Comparison of ENCODE assay signal across 8 mouse cellular contexts in genomic region chr3:122985183-122985944, GRCm38 (mm10). TPM values are rescaled to one million over a fixed set of nuclear protein-coding genes. Genes with fewer than 3 reads are reported as not detected.
DNase-seq lines count a peak whose midpoint lies in the region; ATAC-seq and TF ChIP-seq lines count a peak whose summit lies in the region.

No protein-coding gene starts in this region.

- DNase-seq in heart, postnatal 25 days (ENCODE audit: low spot score) = no peak
- DNase-seq in ES-E14 (ENCODE audit: low read depth, low spot score) = no peak
- no peak for DNase-seq in forebrain, embryonic 11.5 days (ENCODE audit: low spot score)
- peak in 1 of 3 experiments; percentile 9 for DNase-seq in liver, embryonic 14.5 days (ENCODE audit: low read depth in 3 of 3, low spot score in 3 of 3)
- DNase-seq in frontal cortex, postnatal 10 days (ENCODE audit: low spot score in 2 of 2) = no peak
- no peak for DNase-seq in urinary bladder, postnatal 14 days (ENCODE audit: low spot score)
- DNase-seq in lung, postnatal 25 days (ENCODE audit: low spot score) = no peak

- in situ Hi-C loops in ES-E14 (cut with MboI; ENCODE audit: low sequenced_read_pairs in 2 of 2, unreplicated experiment in 2 of 2) = no loop called here

- intact Hi-C loops in heart, postnatal 25 days (cut with DNase I) = loop anchor here (5.0 to 10.0 kb wide), 2 partner anchors 63 to 519 kb away; partner anchors contain the start of gene 1810037I17Rik

- 19% methylated on average over 13 of the region's 13 CpGs for WGBS in heart, embryonic 12.5 days
- 20% methylated on average over 13 of the region's 13 CpGs for WGBS in forebrain, embryonic 11.5 days
- 32% methylated on average over 13 of the region's 13 CpGs for WGBS in liver, embryonic 14.5 days (ENCODE audit: insufficient replicate concordance)

- peak overlapping the region; percentile 93 for H3K9ac ChIP-seq in heart, embryonic 12.5 days
- H3K9ac ChIP-seq in ES-E14 (ENCODE audit: insufficient read depth, low read depth, low read length, poor library complexity, severe bottlenecking) = peak overlapping the region; percentile 95; the same call in 1 of the 2 replicates
- H3K9ac ChIP-seq in forebrain, embryonic 11.5 days (ENCODE audit: low read length) = peak overlapping the region; percentile 93
- peak overlapping the region; percentile 73 for H3K9ac ChIP-seq in liver, embryonic 14.5 days (replicated peaks)

- no peaks in the 10 kb centered on the region for H3K27me3 ChIP-seq in heart, embryonic 12.5 days (replicated peaks)
- H3K27me3 ChIP-seq in forebrain, embryonic 11.5 days (ENCODE audit: control insufficient read depth, insufficient read depth, low read length) = no peaks in the 10 kb centered on the region
- no peaks in the 10 kb centered on the region for H3K27me3 ChIP-seq in liver, embryonic 14.5 days (ENCODE audit: control insufficient read depth, insufficient read depth, low read length)

- peak overlapping the region; percentile 88 for H3K4me3 ChIP-seq in heart, embryonic 12.5 days
- H3K4me3 ChIP-seq in ES-E14 (ENCODE audit: insufficient read depth in 1 of 2, low read depth in 1 of 2, low read length in 2 of 2, poor library complexity in 1 of 2, severe bottlenecking in 1 of 2) = peak overlapping the region; percentile 79 to 81
- H3K4me3 ChIP-seq in forebrain, embryonic 11.5 days (ENCODE audit: low read depth, low read length) = peak overlapping the region; percentile 76
- H3K4me3 ChIP-seq in liver, embryonic 14.5 days (ENCODE audit: insufficient read depth in 1 of 2, low read depth in 2 of 2, low read length in 2 of 2) = peak overlapping the region; percentile 68 to 70

- H3K36me3 ChIP-seq in heart, embryonic 12.5 days = no peaks in the 10 kb centered on the region
- no peaks in the 10 kb centered on the region for H3K36me3 ChIP-seq in ES-E14 (ENCODE audit: control insufficient read depth, insufficient read depth, low read length, poor library complexity, severe bottlenecking)
- H3K36me3 ChIP-seq in forebrain, embryonic 11.5 days (ENCODE audit: control insufficient read depth, insufficient read depth, low read length) = no peaks in the 10 kb centered on the region
- no peaks in the 10 kb centered on the region for H3K36me3 ChIP-seq in liver, embryonic 14.5 days (replicated peaks; ENCODE audit: control insufficient read depth, insufficient read depth, low read depth)

- peak overlapping the region; percentile 88 for H3K4me2 ChIP-seq in heart, embryonic 12.5 days
- H3K4me2 ChIP-seq in forebrain, embryonic 11.5 days (ENCODE audit: low read depth, low read length, severe bottlenecking) = peak overlapping the region; percentile 67
- peak overlapping the region; percentile 85 for H3K4me2 ChIP-seq in liver, embryonic 14.5 days (ENCODE audit: low read depth)

- H3K9me3 ChIP-seq in heart, embryonic 12.5 days (replicated peaks) = no peaks in the 10 kb centered on the region
- H3K9me3 ChIP-seq in ES-E14 (ENCODE audit: control insufficient read depth, insufficient read depth, low read depth, low read length) = no peaks in the 10 kb centered on the region
- H3K9me3 ChIP-seq in forebrain, embryonic 11.5 days (ENCODE audit: control insufficient read depth, low read length) = no peaks in the 10 kb centered on the region
- H3K9me3 ChIP-seq in liver, embryonic 14.5 days (ENCODE audit: control insufficient read depth, low read length) = no peaks in the 10 kb centered on the region

- TF ChIP-seq EP300 in liver, embryonic 14.5 days (IDR thresholded peaks at IDR 0.05; ENCODE audit: low read depth) = no peak

- peaks cover 31% of the 10 kb centered on the region for H3K4me1 ChIP-seq in heart, embryonic 12.5 days (replicated peaks)
- H3K4me1 ChIP-seq in ES-E14 (ENCODE audit: control insufficient read depth in 2 of 2, insufficient read depth in 2 of 2, low read length in 2 of 2, poor library complexity in 1 of 2) = peaks cover 2 to 6% of the 10 kb centered on the region in 2 experiments; a peak in 3 of 4 replicates
- H3K4me1 ChIP-seq in forebrain, embryonic 11.5 days (replicated peaks; ENCODE audit: control insufficient read depth, insufficient read depth, low read length) = 0 out of 2 replicates have a peak, but pooled peaks cover 3% of the 10 kb centered on the region
- peaks cover 5 to 11% of the 10 kb centered on the region in 2 experiments; a peak in 3 of 4 replicates for H3K4me1 ChIP-seq in liver, embryonic 14.5 days (replicated peaks; ENCODE audit: control insufficient read depth in 2 of 2, insufficient read depth in 2 of 2, low read length in 1 of 2)

- ATAC-seq in heart, embryonic 12.5 days (ENCODE audit: insufficient number of reproducible peaks, low FRiP score) = no peak
- no peak for ATAC-seq in forebrain, embryonic 11.5 days (replicated peaks; ENCODE audit: low FRiP score)
- ATAC-seq in liver, embryonic 14.5 days (ENCODE audit: insufficient read depth) = no peak

- peak overlapping the region; percentile 97 for H3K27ac ChIP-seq in heart, embryonic 12.5 days (ENCODE audit: poor library complexity, severe bottlenecking)
- H3K27ac ChIP-seq in ES-E14 (ENCODE audit: insufficient read depth, low read depth, low read length, poor library complexity, severe bottlenecking) = no peak overlapping the region
- no peak overlapping the region for H3K27ac ChIP-seq in forebrain, embryonic 11.5 days (ENCODE audit: low read depth, low read length)
- H3K27ac ChIP-seq in liver, embryonic 14.5 days = no peak overlapping the region

- TF ChIP-seq CTCF in liver, embryonic 14.5 days (IDR thresholded peaks at IDR 0.05; ENCODE audit: low read depth) = no peak

TF ChIP-seq in ES-E14, 5 proteins besides CTCF, POLR2A, EP300 and RAD21:
- TF ChIP-seq HCFC1 (IDR thresholded peaks at IDR 0.05; ENCODE audit: borderline replicate concordance, insufficient read depth, low read length) (no peak), ZC3H11A (IDR thresholded peaks at IDR 0.05; ENCODE audit: borderline replicate concordance, low read depth, low read length) (no peak), MAFK (IDR thresholded peaks at IDR 0.05; ENCODE audit: insufficient read depth, low read depth, low read length) (no peak), ZNF384 (IDR thresholded peaks at IDR 0.05; ENCODE audit: low read depth, low read length) (peak; percentile 51; the same call in 1 of the 2 replicates), CHD2 (IDR thresholded peaks at IDR 0.05; ENCODE audit: low read depth, low read length) (no peak)
TF ChIP-seq in ES-E14: peak in this region for 1.

RNA-seq across cellular contexts. Expression of gene Usp53, which starts 1.1 kb away (rescaled TPM):
- 7.9 and 8.8 TPM in 2 replicates for polyA plus RNA-seq in heart, embryonic 12.5 days (2016; fragmentation: Nextera tagmentation; extraction: Ambion mirVana)
- 1 to 10 TPM; 7.7 to 9.4 TPM for total RNA-seq in heart, postnatal 25 days (2021)
- 14.8 and 21.5 TPM in 2 replicates for total RNA-seq in ES-E14 (2012; rRNA removed)
- 4.8 and 6.0 TPM in 2 replicates for polyA plus RNA-seq in forebrain, embryonic 11.5 days (2014; fragmentation: Nextera tagmentation; extraction: Ambion mirVana)
- polyA plus RNA-seq in liver, embryonic 14.5 days (2012; rRNA removed) = 0.45 and 0.78 TPM in 2 replicates
- 1.6 TPM in 2 replicates for polyA plus RNA-seq in liver, embryonic 14.5 days (2014; fragmentation: Nextera tagmentation; extraction: Ambion mirVana)

RNA-seq across cellular contexts. Expression of gene Myoz2, which starts 49.5 kb away (rescaled TPM):
- 154 and 163 TPM in 2 replicates for polyA plus RNA-seq in heart, embryonic 12.5 days (2016; fragmentation: Nextera tagmentation; extraction: Ambion mirVana)
- total RNA-seq in heart, postnatal 25 days (2021) = 1,000 to 10,000 TPM; 2,092 to 2,205 TPM
- not detected in 2 replicates for total RNA-seq in ES-E14 (2012; rRNA removed)
- not detected in 2 replicates for polyA plus RNA-seq in forebrain, embryonic 11.5 days (2014; fragmentation: Nextera tagmentation; extraction: Ambion mirVana)
- polyA plus RNA-seq in liver, embryonic 14.5 days (2012; rRNA removed) = not detected in 2 replicates
- not detected in 2 replicates for polyA plus RNA-seq in liver, embryonic 14.5 days (2014; fragmentation: Nextera tagmentation; extraction: Ambion mirVana)

Comparison
In these comparisons a context has a peak if more than half of its experiments do, and no peak if none do; other contexts are left out.
1. RNA of gene Myoz2, which starts 49.5 kb away (polyA plus RNA-seq): 154 to 163 TPM in heart, embryonic 12.5 days; not detected in forebrain, embryonic 11.5 days and not detected in liver, embryonic 14.5 days; every median in the first group is over 100 times any median in the second.
2. Peak in every context shown above with its lines, with median percentiles within 50 percentile points of each other: H3K4me2 ChIP-seq, H3K4me3 ChIP-seq and H3K9ac ChIP-seq.